Mouse (Mus musculus): ENCODE measurements around the gene Lrp1. TPM values are rescaled to one million over a fixed set of nuclear protein-coding genes. Genes with fewer than 3 reads are reported as not detected.

Gene Lrp1
- total RNA-seq, 2 experiments from 2014 or later = 192 to 251 TPM

- DNase-seq = no peak
Measured at GRCm38 (mm10) chr10:127500894-127501893, 119.8 kb downstream of the Lrp1 start, which contains the start of gene Stac3. TSS of gene Stac3 (plus strand) at chr10:127501686.

GRCm38 (mm10) chr10:127500042-127500441 lies 120.9 kb downstream of the Lrp1 start:
- DNase-seq = no peak

- no peak for DNase-seq
Measured at GRCm38 (mm10) chr10:127499516-127499915, 121.4 kb downstream of the Lrp1 start.

GRCm38 (mm10) chr10:127496156-127496555 lies 124.8 kb downstream of the Lrp1 start:
- no peak for DNase-seq

GRCm38 (mm10) chr10:127492118-127492517 lies 128.8 kb downstream of the Lrp1 start:
- peak; percentile 45 to 58 for DNase-seq

- no peak for DNase-seq
Measured at GRCm38 (mm10) chr10:127491128-127491512, 129.8 kb downstream of the Lrp1 start.

GRCm38 (mm10) chr10:127490160-127491127 lies 130.5 kb downstream of the Lrp1 start:
- no peak for DNase-seq

GRCm38 (mm10) chr10:127488856-127489255 lies 132.1 kb downstream of the Lrp1 start:
- DNase-seq = no peak

Other genes starting within 250 kb of the Lrp1 start
- 100 to 1,000 TPM; 115 to 126 TPM for gene R3hdm2, start 240.8 kb downstream of the Lrp1 start, total RNA-seq (2021)
- 1 to 10 TPM; 2.2 to 3.4 TPM for gene Stac3, start 119.5 kb downstream of the Lrp1 start, total RNA-seq (2021)
- 10 to 100 TPM; 29.7 to 45.6 TPM for gene Ndufa4l2, start 106.2 kb downstream of the Lrp1 start, total RNA-seq (2021)
- 10 to 100 TPM; 46.8 to 47.1 TPM for gene Shmt2, start 98.7 kb downstream of the Lrp1 start, total RNA-seq (2021)
- gene Nxph4, start 86.6 kb downstream of the Lrp1 start, total RNA-seq (2021) = 1 to 10 TPM; 5.0 to 6.3 TPM
- gene Stat6, start 21.8 kb upstream of the Lrp1 start, total RNA-seq (2021) = 10 to 100 TPM; 93.2 to 99.8 TPM
- 1 to 10 TPM; 6.5 to 7.3 TPM for gene Nemp1, start 45.8 kb upstream of the Lrp1 start, total RNA-seq (2021)
- 10 to 100 TPM; 19.7 to 32.0 TPM for gene Nab2, start 47.4 kb upstream of the Lrp1 start, total RNA-seq (2021)
- 10 to 100 TPM in 1 of 2 experiments, under 1 TPM in 1; 0.95 to 13.8 TPM for gene Myo1a, start 84.0 kb upstream of the Lrp1 start, total RNA-seq (2021)
- gene Tac2, start 103.3 kb upstream of the Lrp1 start, total RNA-seq (2021) = under 1 TPM in 1 of 2 experiments, not detected in 1; 0.43 TPM
- 10 to 100 TPM; 10.2 to 12.7 TPM for gene Zbtb39, start 118.4 kb upstream of the Lrp1 start, total RNA-seq (2021)
- gene Gpr182, start 130.6 kb upstream of the Lrp1 start, total RNA-seq (2021) = 10 to 100 TPM in 1 of 2 experiments, 1 to 10 TPM in 1; 7.3 to 10.9 TPM
- 1 to 10 TPM in 1 of 2 experiments, under 1 TPM in 1; 0.63 to 1.2 TPM for gene Rdh1, start 138.6 kb upstream of the Lrp1 start, total RNA-seq (2021)
- 1 to 10 TPM; 1.2 to 2.3 TPM for gene Rdh16f1, start 138.6 kb upstream of the Lrp1 start, total RNA-seq (2021)
- under 1 TPM in 1 of 2 experiments, not detected in 1; 0.36 TPM for gene Rdh9, start 155.2 kb upstream of the Lrp1 start, total RNA-seq (2021)
- gene Rdh16, start 180.0 kb upstream of the Lrp1 start, total RNA-seq (2021) = under 1 TPM; 0.43 to 0.53 TPM
- gene Rdh19, start 228.8 kb upstream of the Lrp1 start, total RNA-seq (2021) = under 1 TPM in 1 of 2 experiments, not detected in 1; 0.23 TPM
- gene Rdh16f2, start 245.3 kb upstream of the Lrp1 start, total RNA-seq (2021) = not detected

Data from adrenal gland, postnatal 36 days (tissue).